Mouse (Mus musculus) c-Kit-positive CD71-negative TER-119-negative erythroid progenitor cells, embryonic 14.5 days (primary cell): ENCODE data around the gene Oog1.
"Not testable (repeated sequence)": the region's sequence is repeated elsewhere in the genome, so short reads cannot be mapped to it uniquely, and the experiment has no call there.

Experiments
- DNase-seq: peaks from one replicate; pipeline ENCODE4 v3.0.0-alpha.2; 2013; ENCODE audit warnings: low read depth

The Oog1 gene

DNA sequence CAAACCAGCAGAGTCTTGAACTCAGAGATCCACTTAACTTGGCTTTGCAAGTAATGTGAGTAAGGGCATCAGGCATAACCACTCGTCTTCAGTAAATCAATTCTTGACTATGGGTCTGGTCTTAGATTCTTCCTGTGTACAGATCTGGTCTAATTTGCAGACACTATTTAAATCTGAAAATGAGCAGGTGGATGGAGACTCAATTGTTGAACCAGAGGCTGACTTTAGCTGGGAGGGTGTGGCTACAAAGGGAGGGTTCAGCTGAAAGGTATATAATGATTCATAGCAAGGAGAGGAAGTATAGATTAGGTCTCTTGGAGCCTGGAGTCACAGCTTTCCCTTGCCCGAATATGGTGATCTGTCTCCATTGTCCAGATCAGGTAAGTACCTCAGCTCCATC lies at the start of gene Oog1:
TSS of gene Oog1 (plus strand) at position 301 of the 400 bp plus-strand sequence.
- DNase-seq = not testable (repeated sequence)

- not testable (repeated sequence) for DNase-seq
These were observed 1.1 kb upstream of the Oog1 start for GRCm38 (mm10) chr12:87601388-87601787.

GRCm38 (mm10) chr12:87618569-87618968 lies 16.1 kb downstream of the Oog1 start, which contains the start of gene Gm4027:
Gm4027 (plus strand) TSS chr12:87618869.
- not testable (repeated sequence) for DNase-seq

- not testable (repeated sequence) for DNase-seq
These were observed 42.0 kb downstream of the Oog1 start, which contains the start of gene Gm16381 for GRCm38 (mm10) chr12:87644520-87644919. Gm16381 (minus strand) TSS chr12:87644620.

DNA sequence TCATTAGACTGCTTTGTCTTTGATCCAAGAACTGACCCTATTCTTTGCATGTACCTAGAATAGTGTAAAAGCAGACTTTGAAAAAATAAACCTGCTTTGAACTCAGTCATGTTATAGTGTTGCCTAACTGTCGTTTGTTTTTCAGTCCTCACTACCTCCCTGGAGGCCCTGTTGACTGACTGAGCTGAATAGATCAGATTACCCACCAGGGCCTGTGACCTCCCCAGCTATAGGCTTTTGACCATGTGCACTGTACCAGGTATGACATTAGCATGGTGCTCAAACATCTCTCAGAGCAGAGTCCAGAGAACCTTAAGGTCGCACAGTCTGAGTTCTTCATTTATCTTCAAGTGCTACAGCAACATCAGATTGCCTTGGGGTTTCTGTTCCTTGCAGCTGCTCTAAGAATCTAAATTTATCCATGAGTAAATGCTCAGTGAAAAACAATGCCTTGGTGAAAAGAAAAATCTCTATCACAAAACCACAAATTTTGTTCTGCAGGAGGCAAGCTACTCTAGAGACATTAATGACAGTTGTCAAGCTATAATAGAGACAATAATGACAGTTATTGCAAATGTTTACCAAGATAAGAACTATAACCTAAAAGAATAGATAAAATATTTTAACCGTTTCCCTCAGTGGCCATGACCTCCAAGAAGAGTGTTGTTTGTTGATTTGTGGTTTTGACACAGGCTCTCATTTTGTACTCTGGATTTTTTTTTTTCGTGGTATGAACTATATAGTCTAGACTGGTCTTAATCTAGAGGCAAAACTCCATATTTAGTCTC lies 50.6 kb downstream of the Oog1 start:
- not testable (repeated sequence) for DNase-seq
